In the genomic region with DNA sequence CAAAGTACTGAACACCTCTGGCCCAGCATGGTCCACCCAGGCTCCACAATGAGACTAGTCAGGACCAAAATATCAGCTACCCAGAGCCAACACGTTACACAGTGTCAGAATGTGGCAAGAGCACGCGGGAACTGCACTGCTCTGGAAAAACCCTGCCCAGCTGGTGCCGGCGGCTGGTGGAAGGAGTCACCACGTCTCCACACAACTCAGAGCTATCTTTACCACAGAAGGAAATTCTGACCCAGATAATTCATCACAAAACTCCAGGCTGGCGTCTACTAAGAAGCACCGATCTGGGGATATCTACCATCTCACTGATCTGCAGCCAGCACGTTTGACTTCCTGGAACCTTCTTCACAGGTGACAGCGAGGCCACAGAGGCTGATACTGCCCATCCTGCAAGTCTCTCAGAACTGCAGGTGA, we compare ENCODE assay signal across 1 mouse cellular context.
TF ChIP-seq lines count a peak whose summit lies in the region.

No protein-coding gene starts in this region.

TF ChIP-seq in MEL, 35 proteins besides CTCF, POLR2A, EP300 and RAD21:
- no peak for TF ChIP-seq POLR2AphosphoS5 (IDR thresholded peaks at IDR 0.05; ENCODE audit: borderline replicate concordance, low read depth, low read length)
- TF ChIP-seq RCOR1 (IDR thresholded peaks at IDR 0.05; ENCODE audit: low read depth, low read length): peak; percentile 93
- TF ChIP-seq ZMIZ1 (IDR thresholded peaks at IDR 0.05; ENCODE audit: low read depth, low read length): no peak
- TF ChIP-seq MAX (IDR thresholded peaks at IDR 0.05; ENCODE audit: low read length): peak; percentile 86
- peak; percentile 100 for TF ChIP-seq BHLHE40 (IDR thresholded peaks at IDR 0.05; ENCODE audit: borderline replicate concordance, low read depth, low read length)
- TF ChIP-seq ELF1 (IDR thresholded peaks at IDR 0.05; ENCODE audit: low read depth, low read length): peak; percentile 78; the same call in 1 of the 2 replicates
- no peak for TF ChIP-seq NRF1 (IDR thresholded peaks at IDR 0.05; ENCODE audit: insufficient read depth, low read depth, low read length, poor library complexity, severe bottlenecking)
- TF ChIP-seq ZNF384 (IDR thresholded peaks at IDR 0.05; ENCODE audit: low read depth, low read length): no peak
- TF ChIP-seq JUND (IDR thresholded peaks at IDR 0.05; ENCODE audit: low read depth, low read length): no peak
- TF ChIP-seq UBTF (IDR thresholded peaks at IDR 0.05; ENCODE audit: borderline replicate concordance, insufficient read depth, low read depth, low read length): no peak
- TF ChIP-seq MYC (IDR thresholded peaks at IDR 0.05; ENCODE audit: low read depth, low read length): peak; percentile 47; the same call in 1 of the 2 replicates
- no peak for TF ChIP-seq ZC3H11A (IDR thresholded peaks at IDR 0.05; ENCODE audit: low read depth, low read length)
- TF ChIP-seq GABPA (IDR thresholded peaks at IDR 0.05; ENCODE audit: low read depth, low read length): no peak
- TF ChIP-seq HCFC1 (IDR thresholded peaks at IDR 0.05; ENCODE audit: low read depth, low read length): peak; percentile 50; the same call in 1 of the 2 replicates
- TF ChIP-seq CHD1 (IDR thresholded peaks at IDR 0.05; ENCODE audit: low read depth, low read length): no peak
- TF ChIP-seq ZKSCAN1 (IDR thresholded peaks at IDR 0.05; ENCODE audit: low read depth, low read length): no peak
- TF ChIP-seq USF1 (IDR thresholded peaks at IDR 0.05; ENCODE audit: low read depth, low read length): no peak
- TF ChIP-seq TCF12 (IDR thresholded peaks at IDR 0.05; ENCODE audit: low read depth, low read length): peak; percentile 95
- peak; percentile 99 for TF ChIP-seq SIN3A (IDR thresholded peaks at IDR 0.05; ENCODE audit: low read length)
- 0 out of 2 replicates have a peak, but pooled peaks have one; percentile 35 for TF ChIP-seq MAZ (IDR thresholded peaks at IDR 0.05; ENCODE audit: low read depth, low read length)
- TF ChIP-seq MXI1 (IDR thresholded peaks at IDR 0.05; ENCODE audit: low read depth, low read length): peak; percentile 99
- TF ChIP-seq POLR2AphosphoS2 (IDR thresholded peaks at IDR 0.05; ENCODE audit: low read length): no peak
- no peak for TF ChIP-seq CHD2 (IDR thresholded peaks at IDR 0.05; ENCODE audit: low read length)
- TF ChIP-seq MYB (IDR thresholded peaks at IDR 0.05; ENCODE audit: low read depth, low read length): no peak
- TF ChIP-seq NELFE (IDR thresholded peaks at IDR 0.05; ENCODE audit: low read depth, low read length): no peak
- 0 out of 2 replicates have a peak, but pooled peaks have one; percentile 63 for TF ChIP-seq MEF2A (IDR thresholded peaks at IDR 0.05; ENCODE audit: extremely low read depth, insufficient replicate concordance, low read depth, low read length, poor library complexity, severe bottlenecking)
- no peak for TF ChIP-seq E2F4 (IDR thresholded peaks at IDR 0.05; ENCODE audit: borderline replicate concordance, low read depth, low read length)
- TF ChIP-seq KAT2A (conservative IDR thresholded peaks at IDR 0.05; ENCODE audit: low read depth, low read length): no peak
- no peak for TF ChIP-seq USF2 (IDR thresholded peaks at IDR 0.05; ENCODE audit: borderline replicate concordance in 1 of 2, insufficient read depth in 1 of 2, low read depth in 1 of 2, low read length in 2 of 2)
- TF ChIP-seq MAFK (IDR thresholded peaks at IDR 0.05; ENCODE audit: borderline replicate concordance, low read depth, low read length): peak; percentile 88
- no peak for TF ChIP-seq SMC3 (IDR thresholded peaks at IDR 0.05; ENCODE audit: low read depth, low read length)
- TF ChIP-seq TBP (IDR thresholded peaks at IDR 0.05; ENCODE audit: low read depth, low read length): 0 out of 2 replicates have a peak, but pooled peaks have one; percentile 18
- TF ChIP-seq ETS1 (IDR thresholded peaks at IDR 0.05; ENCODE audit: low read depth, low read length): peak; percentile 99
- TF ChIP-seq GATA1 (IDR thresholded peaks at IDR 0.05; ENCODE audit: low read depth, low read length): peak; percentile 96
- peak; percentile 69 for TF ChIP-seq TAL1 (IDR thresholded peaks at IDR 0.05; ENCODE audit: low read length)
